In the genomic region with DNA sequence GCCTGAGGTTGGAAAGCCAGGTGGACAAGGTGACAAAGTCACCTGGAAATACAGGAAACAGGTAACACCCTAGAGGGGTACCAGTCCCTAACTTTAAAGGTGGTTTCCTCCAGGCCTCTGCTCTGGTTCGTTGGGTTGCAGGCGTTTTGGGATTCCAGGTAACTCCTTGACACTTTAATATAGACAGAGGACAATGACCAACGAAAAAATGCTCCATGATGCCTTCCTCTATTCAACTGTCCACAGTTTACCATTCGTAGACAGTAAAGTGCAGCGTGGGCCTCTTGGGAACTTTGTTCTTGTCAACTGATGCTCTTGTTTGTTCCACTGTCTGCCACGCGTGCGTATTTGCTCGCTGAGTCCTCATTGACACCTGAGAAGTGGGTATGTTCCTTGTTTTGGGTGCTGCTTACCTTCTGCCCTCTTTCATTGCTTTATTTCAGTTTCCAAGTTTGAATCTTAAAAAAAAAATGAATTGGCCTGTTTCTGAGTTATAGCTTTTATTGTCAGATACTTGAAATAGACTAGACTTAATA, we compare ENCODE assay signal across 8 mouse cellular contexts. TPM values are rescaled to one million over a fixed set of nuclear protein-coding genes. Genes with fewer than 3 reads are reported as not detected.
DNase-seq lines count a peak whose midpoint lies in the region; ATAC-seq and TF ChIP-seq lines count a peak whose summit lies in the region.

No protein-coding gene starts in this region.

- DNase-seq in lung, adult 2 months: no peak
- no peak for DNase-seq in lung, postnatal 36 days
- DNase-seq in spleen, postnatal 36 days (ENCODE audit: low spot score in 2 of 2): no peak
- DNase-seq in layer of hippocampus, adult 11-12 months (ENCODE audit: low spot score): no peak
- no peak for DNase-seq in kidney, adult 8-10 months

- WGBS in lung, adult 2 months: 34% methylated on average over 9 of the region's 9 CpGs
- 51% methylated on average over 9 of the region's 9 CpGs for WGBS in embryonic facial prominence, embryonic 13.5 days
- 31% methylated on average over 9 of the region's 9 CpGs for WGBS in intestine, embryonic 16.5 days
- WGBS in neural tube, embryonic 15.5 days: 16% methylated on average over 9 of the region's 9 CpGs

- H3K27me3 ChIP-seq in embryonic facial prominence, embryonic 13.5 days: no peaks in the 10 kb centered on the region
- H3K27me3 ChIP-seq in intestine, embryonic 16.5 days (replicated peaks; ENCODE audit: control insufficient read depth, insufficient read depth, low read length): no peaks in the 10 kb centered on the region
- H3K27me3 ChIP-seq in neural tube, embryonic 15.5 days (replicated peaks): no peaks in the 10 kb centered on the region

- no peak for ATAC-seq in embryonic facial prominence, embryonic 13.5 days (ENCODE audit: insufficient number of reproducible peaks, insufficient read depth, low FRiP score, low TSS enrichment, low read depth)
- no peak for ATAC-seq in intestine, embryonic 16.5 days
- no peak for ATAC-seq in neural tube, embryonic 15.5 days (ENCODE audit: low FRiP score)

- H3K27ac ChIP-seq in embryonic facial prominence, embryonic 13.5 days: no peak overlapping the region
- peak overlapping the region; percentile 88 for H3K27ac ChIP-seq in intestine, embryonic 16.5 days (ENCODE audit: low read length)
- H3K27ac ChIP-seq in neural tube, embryonic 15.5 days (replicated peaks): no peak overlapping the region

- H3K4me3 ChIP-seq in lung, adult 2 months (replicated peaks; ENCODE audit: extremely low read depth, low read depth, low read length): peak overlapping the region; percentile 71
- peak overlapping the region; percentile 82 for H3K4me3 ChIP-seq in embryonic facial prominence, embryonic 13.5 days
- H3K4me3 ChIP-seq in intestine, embryonic 16.5 days (ENCODE audit: low read length): peak overlapping the region; percentile 91
- peak overlapping the region; percentile 59 for H3K4me3 ChIP-seq in neural tube, embryonic 15.5 days (replicated peaks)

- H3K36me3 ChIP-seq in embryonic facial prominence, embryonic 13.5 days: no peaks in the 10 kb centered on the region
- H3K36me3 ChIP-seq in intestine, embryonic 16.5 days (ENCODE audit: control insufficient read depth, insufficient read depth, low read length): no peaks in the 10 kb centered on the region
- no peaks in the 10 kb centered on the region for H3K36me3 ChIP-seq in neural tube, embryonic 15.5 days

- no peak for TF ChIP-seq POLR2A in lung, adult 2 months (IDR thresholded peaks at IDR 0.05; ENCODE audit: borderline replicate concordance, extremely low read depth, low read depth, low read length)

- H3K4me2 ChIP-seq in embryonic facial prominence, embryonic 13.5 days: peak overlapping the region; percentile 79
- H3K4me2 ChIP-seq in intestine, embryonic 16.5 days (ENCODE audit: low read depth, low read length): peak overlapping the region; percentile 79
- H3K4me2 ChIP-seq in neural tube, embryonic 15.5 days: peak overlapping the region; percentile 69

- peaks cover 11% of the 10 kb centered on the region; the same call in 1 of the 2 replicates for H3K4me1 ChIP-seq in lung, adult 2 months (ENCODE audit: control insufficient read depth, insufficient read depth, low read length)
- H3K4me1 ChIP-seq in embryonic facial prominence, embryonic 13.5 days: peaks cover 24% of the 10 kb centered on the region
- H3K4me1 ChIP-seq in intestine, embryonic 16.5 days (ENCODE audit: control insufficient read depth, insufficient read depth, low read length): peaks cover 19% of the 10 kb centered on the region
- H3K4me1 ChIP-seq in neural tube, embryonic 15.5 days: peaks cover 28% of the 10 kb centered on the region

- H3K9ac ChIP-seq in embryonic facial prominence, embryonic 13.5 days: peak overlapping the region; percentile 88
- peak overlapping the region; percentile 94 for H3K9ac ChIP-seq in intestine, embryonic 16.5 days (ENCODE audit: low read depth, low read length)
- peak overlapping the region; percentile 73 for H3K9ac ChIP-seq in neural tube, embryonic 15.5 days (replicated peaks)

- H3K9me3 ChIP-seq in embryonic facial prominence, embryonic 13.5 days: no peaks in the 10 kb centered on the region
- H3K9me3 ChIP-seq in intestine, embryonic 16.5 days (ENCODE audit: control insufficient read depth, low read length): no peaks in the 10 kb centered on the region
- H3K9me3 ChIP-seq in neural tube, embryonic 15.5 days (replicated peaks): no peaks in the 10 kb centered on the region

- no peak for TF ChIP-seq CTCF in lung, adult 2 months (IDR thresholded peaks at IDR 0.05; ENCODE audit: insufficient read depth, low read length)

RNA-seq across cellular contexts. Expression of a gene that starts 2.1 kb away (rescaled TPM):
- 26.8 and 31.3 TPM in 2 replicates for polyA plus RNA-seq in lung, adult 2 months (2012; rRNA removed)
- polyA plus RNA-seq in embryonic facial prominence, embryonic 13.5 days (2015; fragmentation: Nextera tagmentation; extraction: Ambion mirVana): 3.4 and 3.9 TPM in 2 replicates
- polyA plus RNA-seq in intestine, embryonic 16.5 days (2015; fragmentation: Nextera tagmentation; extraction: Ambion mirVana): 2.7 and 2.9 TPM in 2 replicates
- polyA plus RNA-seq in neural tube, embryonic 15.5 days (2015; fragmentation: Nextera tagmentation; extraction: Ambion mirVana): 7.5 and 7.8 TPM in 2 replicates
